Mouse (Mus musculus) stomach, postnatal 0 days (tissue): ENCODE results near the gene Sgsm2. TPM values are rescaled to one million over a fixed set of nuclear protein-coding genes. Genes with fewer than 3 reads are reported as not detected.
A peak's percentile ranks its signal among the peaks of the same experiment; 100 is the strongest.

Experiments used
- ATAC-seq: fragments of 200-750 bp; cut with Nextera tagmentation; 2 replicates; pipeline ENCODE4 v1.8.0; 2017; ENCODE audit not compliant: low FRiP score, low TSS enrichment
- DNase-seq: peaks from one replicate; pipeline ENCODE4 v3.0.0-alpha.2; 2016; ENCODE audit warnings: low spot score
- H3K27ac ChIP-seq: fragments of 300-500 bp; sonication (generic); replicated peaks from 2 replicates; pipeline ENCODE4 v1.5.1; 2014; ENCODE audit warnings: mild to moderate bottlenecking, control low read depth
- H3K27me3 ChIP-seq: fragments of 300-500 bp; sonication (generic); 2 replicates; pipeline ENCODE4 v1.6.1; 2014; ENCODE audit warnings: low read length; ENCODE audit not compliant: control insufficient read depth, insufficient read depth
- H3K36me3 ChIP-seq: fragments of 300-500 bp; sonication (generic); 2 replicates; pipeline ENCODE4 v1.6.1; 2014; ENCODE audit warnings: low read length, mixed read lengths; ENCODE audit not compliant: control insufficient read depth, insufficient read depth
- H3K4me1 ChIP-seq: fragments of 300-500 bp; sonication (generic); replicated peaks from 2 replicates; pipeline ENCODE4 v1.6.1; 2014; ENCODE audit warnings: antibody characterized with exemption; ENCODE audit not compliant: control insufficient read depth, insufficient read depth
- H3K4me2 ChIP-seq: fragments of 300-500 bp; sonication (generic); replicated peaks from 2 replicates; pipeline ENCODE4 v1.6.1; 2014; ENCODE audit warnings: low read depth, mild to moderate bottlenecking, control low read depth, moderate library complexity
- H3K4me3 ChIP-seq: fragments of 300-500 bp; sonication (generic); 2 replicates; pipeline ENCODE4 v1.5.1; 2014; ENCODE audit warnings: low read depth, low read length, control low read depth
- H3K9ac ChIP-seq: fragments of 300-500 bp; sonication (generic); 2 replicates; pipeline ENCODE4 v1.6.1; 2014; ENCODE audit warnings: mild to moderate bottlenecking, low read length, control low read depth, mixed read lengths
- H3K9me3 ChIP-seq: fragments of 300-500 bp; sonication (generic); 2 replicates; pipeline ENCODE4 v1.6.1; 2016; ENCODE audit warnings: low read length; ENCODE audit not compliant: control insufficient read depth
- CTCF ChIP-seq: IDR thresholded peaks from 2 replicates; pipeline ENCODE4 v1.5.1; 2016; ENCODE audit warnings: antibody characterized with exemption, low read depth, mild to moderate bottlenecking, moderate library complexity
- EP300 ChIP-seq: optimal IDR thresholded peaks from 2 replicates; pipeline ENCODE3; 2016; ENCODE audit warnings: antibody characterized with exemption
- WGBS: fragments of 180-500 bp; shearing (Covaris S2); extraction: QIAGEN DNeasy Blood & Tissue Kit; methylation state at CpG from one replicate; pipeline ENCODE4 v1.1.7; 2014; 5-methylcytosine and 5-hydroxymethylcytosine counted together
- polyA plus RNA-seq: library from polyadenylated mRNA; unstranded; fragments of >200 nt; fragmentation: Nextera tagmentation; extraction: Ambion mirVana; gene quantifications from 2 replicates; pipeline ENCODE4 v1.2.1, GENCODE M21; 2015

Sgsm2 gene
- polyA plus RNA-seq, 1 experiment from 2014 or later, result 3.4 TPM

- Histone ChIP-seq H3K9me3 (no peaks in the 10 kb centered on the region), H3K4me2 (no peak overlapping the region), H3K4me1 (no peaks in the 10 kb centered on the region), H3K4me3 (no peak overlapping the region), H3K27ac (no peak overlapping the region), H3K27me3 (no peaks in the 10 kb centered on the region), H3K9ac (no peak overlapping the region), H3K36me3 (no peaks in the 10 kb centered on the region; the same call in 1 of the 2 replicates)
- no peak for ATAC-seq
- no peak for DNase-seq
- WGBS, result 89% methylated on average over 13 of the region's 13 CpGs
- no peak for TF ChIP-seq EP300
Measured at GRCm38 (mm10) chr11:74868046-74868760, 28.7 kb downstream of the Sgsm2 start.

GRCm38 (mm10) chr11:74867181-74867580, 29.7 kb downstream of the Sgsm2 start:
- Histone ChIP-seq H3K4me1 (no peaks in the 10 kb centered on the region), H3K27ac (peak overlapping the region; percentile 56), H3K4me3 (no peak overlapping the region), H3K4me2 (no peak overlapping the region), H3K9me3 (no peaks in the 10 kb centered on the region), H3K27me3 (no peaks in the 10 kb centered on the region), H3K9ac (no peak overlapping the region), H3K36me3 (no peaks in the 10 kb centered on the region; the same call in 1 of the 2 replicates)
- 82% methylated on average over 2 of the region's 2 CpGs for WGBS
- TF ChIP-seq EP300 (no peak), CTCF (no peak)
- peak; percentile 4; the same call in 1 of the 2 replicates for ATAC-seq
- DNase-seq, result no peak

DNA sequence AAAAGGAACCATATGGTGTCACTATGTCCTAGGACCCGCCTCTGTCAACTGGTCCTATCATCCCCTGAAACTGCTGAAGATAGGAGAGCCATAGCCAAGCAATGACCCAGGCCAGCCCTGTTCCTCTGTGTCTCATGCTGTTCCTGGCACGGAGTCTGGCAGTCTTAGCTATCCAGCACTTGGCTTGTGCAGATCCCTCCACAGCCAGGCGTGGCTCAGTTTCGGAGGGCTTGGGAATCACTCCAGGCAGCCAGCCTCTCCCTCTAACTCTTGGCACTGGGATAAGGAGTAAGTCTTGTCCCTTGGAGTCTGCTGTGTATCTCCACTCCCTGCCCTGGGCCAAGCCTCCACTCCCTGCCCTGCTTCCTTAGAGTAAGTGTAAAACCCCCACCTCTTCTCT, 30.2 kb downstream of the Sgsm2 start:
- 48% methylated on average over 4 of the region's 4 CpGs for WGBS
- H3K4me2 ChIP-seq, result no peak overlapping the region
- no peaks in the 10 kb centered on the region for H3K9me3 ChIP-seq
- TF ChIP-seq EP300, result no peak
- TF ChIP-seq CTCF, result no peak
- H3K36me3 ChIP-seq, result no peaks in the 10 kb centered on the region; the same call in 1 of the 2 replicates
- ATAC-seq (peak; percentile 15; the same call in 1 of the 2 replicates), DNase-seq (no peak)
- no peaks in the 10 kb centered on the region for H3K4me1 ChIP-seq
- H3K27me3 ChIP-seq, result no peaks in the 10 kb centered on the region
- peak overlapping the region; percentile 56 for H3K27ac ChIP-seq
- H3K9ac ChIP-seq, result no peak overlapping the region
- H3K4me3 ChIP-seq, result no peak overlapping the region

DNA sequence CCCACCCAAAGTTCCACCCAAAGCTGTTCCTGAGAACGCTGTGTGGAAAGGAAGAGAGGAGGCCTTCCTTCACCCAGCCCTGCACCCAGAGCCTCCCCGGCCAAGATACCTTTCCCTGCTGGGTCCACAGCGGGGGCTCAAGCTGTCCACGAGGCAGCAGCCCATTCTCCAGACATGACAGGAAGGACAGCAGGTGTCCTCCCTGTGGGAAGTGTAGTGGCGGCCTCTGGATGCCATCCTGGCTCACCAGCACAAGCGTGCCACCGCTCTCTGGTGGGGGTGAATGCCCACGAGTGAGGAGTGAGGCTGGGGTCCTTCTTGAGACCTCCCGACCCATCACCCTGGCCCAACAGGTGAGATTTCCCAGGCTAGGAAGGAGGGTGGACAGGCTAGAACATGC, 31.6 kb downstream of the Sgsm2 start:
- no peak overlapping the region for H3K9ac ChIP-seq
- no peak overlapping the region for H3K27ac ChIP-seq
- no peaks in the 10 kb centered on the region for H3K9me3 ChIP-seq
- no peaks in the 10 kb centered on the region for H3K4me1 ChIP-seq
- H3K4me2 ChIP-seq, result no peak overlapping the region
- ATAC-seq, result no peak
- DNase-seq, result no peak
- H3K4me3 ChIP-seq, result no peak overlapping the region
- no peaks in the 10 kb centered on the region; the same call in 1 of the 2 replicates for H3K36me3 ChIP-seq
- 86% methylated on average over 8 of the region's 9 CpGs for WGBS
- TF ChIP-seq CTCF (no peak), EP300 (no peak)
- no peaks in the 10 kb centered on the region for H3K27me3 ChIP-seq

GRCm38 (mm10) chr11:74864421-74864820, 32.4 kb downstream of the Sgsm2 start:
- Histone ChIP-seq H3K36me3 (no peaks in the 10 kb centered on the region; the same call in 1 of the 2 replicates), H3K4me1 (no peaks in the 10 kb centered on the region), H3K9ac (no peak overlapping the region), H3K4me3 (no peak overlapping the region), H3K27ac (no peak overlapping the region), H3K9me3 (no peaks in the 10 kb centered on the region), H3K4me2 (no peak overlapping the region), H3K27me3 (no peaks in the 10 kb centered on the region)
- 75% methylated on average over 9 of the region's 9 CpGs for WGBS
- DNase-seq (no peak), ATAC-seq (no peak)
- TF ChIP-seq EP300 (no peak), CTCF (no peak)

- no peaks in the 10 kb centered on the region for H3K27me3 ChIP-seq
- no peaks in the 10 kb centered on the region; the same call in 1 of the 2 replicates for H3K36me3 ChIP-seq
- WGBS, result 43% methylated on average over 11 of the region's 11 CpGs
- DNase-seq, result no peak
- no peak overlapping the region for H3K4me2 ChIP-seq
- no peak overlapping the region for H3K9ac ChIP-seq
- ATAC-seq, result no peak
- TF ChIP-seq CTCF (peak; percentile 76), EP300 (no peak)
- H3K9me3 ChIP-seq, result no peaks in the 10 kb centered on the region
- H3K4me3 ChIP-seq, result no peak overlapping the region
- H3K27ac ChIP-seq, result no peak overlapping the region
- no peaks in the 10 kb centered on the region for H3K4me1 ChIP-seq
Measured at GRCm38 (mm10) chr11:74863471-74863870, 33.4 kb downstream of the Sgsm2 start.
